Mouse (Mus musculus) cerebellum, postnatal 14 days (tissue): ENCODE measurements around the gene Gm37419.

Experiments
- DNase-seq, 2 experiments: peaks; one replicate each; pipeline ENCODE4 v3.0.0; 2021; ENCODE audit warnings: mixed read lengths in 2 of 2

Gm37419 gene

GRCm38 (mm10) chr16:23988466-23989208, at the start of gene Gm37419, which contains the start of gene Bcl6:
TSS of gene Gm37419 (plus strand) at chr16:23988482.
TSS of gene Bcl6 (minus strand) at chr16:23988852.
- DNase-seq = peak; percentile 86 to 93

- no peak for DNase-seq
Observed at GRCm38 (mm10) chr16:23944801-23945200, 43.5 kb upstream of the Gm37419 start.

- DNase-seq = no peak
Observed at GRCm38 (mm10) chr16:23947654-23948053, 40.6 kb upstream of the Gm37419 start.

- DNase-seq = no peak
Observed at GRCm38 (mm10) chr16:23952101-23952727, 36.1 kb upstream of the Gm37419 start.

GRCm38 (mm10) chr16:23953189-23953958, 34.9 kb upstream of the Gm37419 start:
- DNase-seq = peak; percentile 75 to 84

- DNase-seq = no peak
Observed at GRCm38 (mm10) chr16:23953959-23954260, 34.4 kb upstream of the Gm37419 start.

GRCm38 (mm10) chr16:23958938-23959337, 29.3 kb upstream of the Gm37419 start:
- no peak for DNase-seq

GRCm38 (mm10) chr16:23962401-23962800, 25.9 kb upstream of the Gm37419 start:
- DNase-seq = no peak

- peak; percentile 27 to 42 for DNase-seq
Observed at GRCm38 (mm10) chr16:23963896-23964668, 24.2 kb upstream of the Gm37419 start.

GRCm38 (mm10) chr16:23964706-23965367, 23.4 kb upstream of the Gm37419 start:
- DNase-seq = no peak

- no peak for DNase-seq
Observed at GRCm38 (mm10) chr16:23966066-23966465, 22.2 kb upstream of the Gm37419 start.

- no peak for DNase-seq
Observed at GRCm38 (mm10) chr16:23967301-23967700, 21.0 kb upstream of the Gm37419 start.

GRCm38 (mm10) chr16:23968888-23969287, 19.4 kb upstream of the Gm37419 start:
- no peak for DNase-seq

GRCm38 (mm10) chr16:23969919-23970318, 18.4 kb upstream of the Gm37419 start:
- peak; percentile 37 to 48 for DNase-seq

- no peak for DNase-seq
Observed at GRCm38 (mm10) chr16:23972126-23972740, 16.0 kb upstream of the Gm37419 start.

GRCm38 (mm10) chr16:23972901-23973300, 15.4 kb upstream of the Gm37419 start:
- DNase-seq = no peak

GRCm38 (mm10) chr16:23973635-23974367, 14.5 kb upstream of the Gm37419 start:
- no peak for DNase-seq

GRCm38 (mm10) chr16:23976196-23976595, 12.1 kb upstream of the Gm37419 start:
- no peak for DNase-seq

- DNase-seq = no peak
Observed at GRCm38 (mm10) chr16:23977732-23978131, 10.6 kb upstream of the Gm37419 start.

GRCm38 (mm10) chr16:23978495-23978894, 9.8 kb upstream of the Gm37419 start:
- DNase-seq = peak in 1 of 2 experiments; percentile 27

GRCm38 (mm10) chr16:23979446-23979845, 8.8 kb upstream of the Gm37419 start:
- no peak for DNase-seq
